Mouse (Mus musculus): ENCODE data around the gene Sugct. TPM values are rescaled to one million over a fixed set of nuclear protein-coding genes. Genes with fewer than 3 reads are reported as not detected.
"Not testable (repeated sequence)": the region's sequence is repeated elsewhere in the genome, so short reads cannot be mapped to it uniquely, and the experiment has no call there.

The Sugct gene
- total RNA-seq, 2 experiments from 2014 or later, result 1.1 to 1.7 TPM

DNA sequence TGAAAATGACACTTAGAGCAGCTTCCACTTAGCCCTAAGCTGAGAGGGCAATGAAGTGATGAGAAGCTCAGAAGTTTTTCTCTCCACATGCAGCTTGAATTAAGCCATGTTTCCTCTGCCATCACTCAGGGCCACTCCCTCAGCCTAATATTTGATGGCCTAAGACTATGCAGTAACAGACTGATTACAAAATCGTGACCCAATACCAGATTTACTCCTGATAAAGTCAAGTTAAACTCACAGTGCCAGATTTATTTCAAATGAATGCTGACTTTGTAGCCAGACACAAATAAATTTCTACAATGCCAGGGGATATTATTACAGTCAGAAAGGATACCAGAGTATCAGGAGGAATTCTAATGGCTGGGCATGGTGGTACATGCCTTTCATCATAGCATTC is 89.1 kb downstream of the Sugct start:
- DNase-seq (ENCODE audit: low spot score in 2 of 2), result no peak

DNA sequence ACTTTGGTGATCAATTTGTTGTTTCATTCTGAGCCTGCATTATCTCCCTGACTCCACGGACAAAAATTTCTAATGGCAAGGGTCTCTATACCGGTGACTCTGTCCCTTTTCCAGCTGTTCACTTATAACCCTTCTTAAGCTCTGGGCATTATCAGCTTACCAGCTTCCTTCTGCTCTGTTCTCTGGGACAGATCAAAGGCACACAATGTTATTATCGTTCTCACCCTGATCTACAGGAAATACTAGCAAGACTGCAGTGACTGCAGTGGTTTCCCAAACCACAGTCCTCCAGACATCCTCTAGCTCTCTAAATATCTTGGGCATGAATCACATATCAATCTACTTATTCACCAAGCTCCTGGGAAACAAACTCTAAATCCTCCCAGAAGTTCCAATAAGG is 90.7 kb downstream of the Sugct start:
- DNase-seq (ENCODE audit: low spot score in 2 of 2), result no peak

DNA sequence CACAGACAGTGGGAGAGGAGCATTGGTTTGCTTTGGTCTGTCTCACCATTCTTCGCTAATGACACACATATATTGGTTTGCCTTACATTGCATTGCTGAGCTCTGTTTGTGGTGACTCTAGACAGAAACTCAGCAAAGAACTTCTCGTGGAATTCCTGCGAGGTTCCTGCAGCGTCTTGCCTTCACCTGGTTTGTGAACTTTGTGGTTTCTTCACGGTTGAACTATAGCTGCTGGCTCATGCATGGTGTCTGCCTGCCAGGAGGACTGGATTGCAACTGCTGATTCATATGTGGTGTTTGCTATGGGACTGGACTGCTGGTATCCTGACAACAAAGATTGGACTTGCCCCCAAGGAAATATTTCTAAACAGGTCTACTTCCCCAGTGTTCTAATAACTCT is 91.6 kb downstream of the Sugct start:
- no peak for DNase-seq (ENCODE audit: low spot score in 2 of 2)

DNA sequence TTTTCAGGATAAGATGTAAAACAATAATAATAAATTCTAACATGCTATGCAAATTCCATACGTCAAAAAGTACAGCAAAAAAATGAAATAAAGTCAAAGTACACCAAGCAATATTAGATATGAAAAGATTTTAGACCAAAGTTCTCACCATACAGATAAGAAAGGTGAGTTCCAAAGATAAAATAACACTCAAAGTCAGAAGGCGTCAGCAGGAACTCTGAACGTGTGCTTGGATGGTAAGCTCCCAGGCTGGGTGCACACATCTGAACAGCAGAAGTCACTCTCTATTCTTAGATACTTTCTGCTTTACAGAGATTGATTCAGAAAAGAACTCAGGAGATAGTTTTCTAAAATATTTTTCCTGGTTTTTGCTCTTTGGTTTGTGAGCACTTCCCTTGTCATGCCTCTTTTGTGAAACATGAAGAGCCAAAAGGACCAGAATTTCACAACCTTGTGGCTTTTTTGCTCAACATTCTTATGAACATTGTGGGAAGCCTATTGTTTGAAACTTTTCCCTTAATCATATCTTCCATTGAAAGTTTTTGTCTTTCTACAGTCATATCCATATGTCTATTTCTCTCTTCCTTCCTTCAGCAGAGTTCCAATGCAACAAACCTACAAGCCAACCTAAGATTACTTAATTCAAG is 110.0 kb downstream of the Sugct start:
- no peak for DNase-seq (ENCODE audit: low spot score in 2 of 2)

DNA sequence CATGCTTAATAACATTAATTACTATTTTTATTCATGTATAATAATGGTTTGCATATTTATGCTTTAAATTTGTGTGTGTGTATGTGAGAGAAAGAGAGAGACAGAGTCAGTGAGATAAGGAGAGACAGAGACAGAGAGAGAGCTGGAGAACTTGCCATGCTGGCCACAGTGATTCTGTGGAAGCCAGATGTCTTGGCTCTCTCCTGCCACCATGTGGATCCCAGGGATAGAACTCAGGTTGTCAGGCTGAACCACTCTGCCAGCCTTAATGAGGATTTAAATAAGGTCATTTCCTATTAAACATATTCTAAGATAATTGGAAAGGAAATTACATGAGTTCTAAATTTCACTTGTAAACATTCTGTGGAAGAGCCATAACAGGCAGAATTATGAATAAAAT is 110.5 kb downstream of the Sugct start:
- no peak for DNase-seq (ENCODE audit: low spot score in 2 of 2)

DNA sequence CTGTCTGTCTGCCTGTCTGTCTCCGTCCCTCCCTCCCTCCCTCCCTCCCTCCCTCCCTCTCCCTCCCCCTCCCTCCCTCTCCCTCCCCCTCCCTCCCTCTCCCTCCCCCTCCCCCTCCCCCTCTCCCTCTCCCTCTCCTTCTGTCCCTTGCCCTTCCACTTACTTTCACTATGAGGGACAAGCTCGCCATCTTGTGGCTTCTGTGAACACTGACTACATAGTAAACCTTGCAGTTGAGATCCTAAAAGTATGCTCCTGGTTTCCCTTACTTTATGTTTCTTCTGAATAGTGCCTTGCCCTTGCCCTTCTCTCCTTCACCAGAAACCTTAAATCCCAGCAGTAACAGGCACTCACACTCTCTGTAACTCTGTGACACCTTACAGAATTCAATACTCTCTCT is 113.7 kb downstream of the Sugct start:
- no peak for DNase-seq (ENCODE audit: low spot score in 2 of 2)

DNA sequence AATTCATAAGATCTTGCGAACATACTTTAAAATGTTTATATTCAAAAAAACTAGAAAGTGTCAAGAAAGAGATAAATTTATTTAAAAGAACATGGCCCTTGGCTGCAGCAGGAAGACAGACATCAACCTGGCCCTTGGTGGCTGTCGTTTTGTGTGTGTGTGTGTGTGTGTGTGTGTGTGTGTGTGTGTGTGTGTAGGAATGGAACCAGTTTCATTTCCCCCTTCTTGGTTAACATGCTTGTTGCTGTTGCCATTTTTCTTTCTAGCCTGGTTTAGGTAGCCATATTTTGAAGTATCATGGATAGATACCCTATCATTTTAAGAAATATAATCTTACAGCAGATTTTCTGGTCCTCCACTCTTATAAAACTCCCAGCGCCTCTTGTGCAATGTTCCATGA is 136.0 kb downstream of the Sugct start:
- no peak for DNase-seq (ENCODE audit: low spot score in 2 of 2)

DNA sequence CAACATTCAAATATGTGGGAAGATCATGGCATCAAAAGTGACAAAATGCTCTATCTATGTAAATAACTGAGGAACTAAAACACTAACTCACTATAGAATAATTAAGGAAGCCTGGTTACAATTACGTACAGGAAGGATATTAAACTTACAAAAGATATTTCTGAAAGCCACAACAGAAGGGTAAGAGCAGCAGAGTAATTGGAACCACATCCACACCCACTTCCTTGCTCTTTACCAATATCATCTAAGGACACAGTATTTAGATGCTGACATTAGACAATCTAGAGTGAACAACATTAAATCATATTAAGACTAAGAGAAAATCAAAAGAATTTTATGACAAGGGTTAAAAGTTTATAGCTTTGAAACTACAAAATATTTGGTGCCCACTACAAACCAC is 159.0 kb downstream of the Sugct start:
- no peak for DNase-seq (ENCODE audit: low spot score in 2 of 2)

DNA sequence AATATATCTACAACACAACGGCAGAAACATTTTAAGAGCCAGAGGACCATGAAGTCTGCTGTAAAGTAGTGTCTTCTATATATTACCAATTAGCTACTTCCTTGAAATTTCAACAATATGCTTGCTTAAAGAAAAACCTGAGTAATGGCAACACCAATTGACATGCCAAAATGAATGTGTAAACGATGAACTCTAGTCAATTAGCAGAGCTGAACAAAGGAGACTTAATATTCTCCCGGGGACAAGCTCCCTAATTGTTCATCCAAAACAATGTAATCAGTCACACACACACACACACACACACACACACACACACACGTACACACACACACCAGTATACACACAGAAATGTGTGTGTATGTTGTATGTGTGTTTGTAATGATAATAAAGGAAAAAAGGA is 160.5 kb downstream of the Sugct start:
- no peak for DNase-seq (ENCODE audit: low spot score in 2 of 2)

DNA sequence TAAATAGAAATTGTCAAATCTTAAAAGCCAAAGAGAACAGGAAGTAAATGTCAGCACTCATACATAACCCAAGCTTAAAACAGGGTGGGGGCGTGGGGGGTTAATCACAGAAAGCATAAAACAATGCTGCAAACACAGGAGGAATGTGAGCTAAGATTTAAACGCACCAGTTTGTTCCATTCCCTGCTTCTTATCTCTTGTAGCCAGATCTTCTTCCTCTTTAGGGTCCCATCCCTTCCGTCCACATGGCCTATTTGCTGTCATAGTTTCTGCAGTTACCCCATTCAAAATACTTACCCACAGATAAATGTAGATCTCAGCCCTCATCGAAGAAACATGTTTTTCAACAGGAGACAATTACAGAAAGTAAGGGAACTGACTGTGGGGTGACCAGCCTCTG is 160.9 kb downstream of the Sugct start:
- no peak for DNase-seq (ENCODE audit: low spot score in 2 of 2)

DNA sequence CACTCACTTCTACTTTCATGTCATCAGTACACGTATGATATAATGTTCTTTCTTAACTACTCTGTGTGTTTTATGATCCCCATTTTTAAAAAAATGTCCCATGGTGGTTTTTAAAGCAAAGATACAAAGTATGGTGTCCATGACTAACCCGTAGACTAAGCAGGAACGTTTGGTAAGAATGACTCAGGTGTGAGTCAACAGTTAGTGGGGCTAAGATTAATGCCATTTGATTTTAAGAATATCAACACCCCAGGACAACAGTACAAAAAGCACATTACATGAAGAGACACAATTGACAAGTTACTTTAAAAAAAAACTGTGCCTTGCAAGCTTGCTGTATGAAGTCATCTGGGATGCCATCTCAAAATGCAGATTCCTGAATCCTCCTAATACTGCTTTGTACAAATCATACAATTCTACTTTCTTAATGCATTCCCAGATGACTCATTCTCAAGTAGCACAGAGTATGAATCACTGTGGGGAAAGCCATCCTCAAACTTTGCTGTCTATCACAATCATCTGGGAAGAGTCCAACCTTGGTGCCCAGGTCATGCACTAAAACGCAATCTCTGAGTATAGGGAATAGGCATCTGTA is 184.1 kb downstream of the Sugct start:
- no peak for DNase-seq (ENCODE audit: low spot score in 2 of 2)

DNA sequence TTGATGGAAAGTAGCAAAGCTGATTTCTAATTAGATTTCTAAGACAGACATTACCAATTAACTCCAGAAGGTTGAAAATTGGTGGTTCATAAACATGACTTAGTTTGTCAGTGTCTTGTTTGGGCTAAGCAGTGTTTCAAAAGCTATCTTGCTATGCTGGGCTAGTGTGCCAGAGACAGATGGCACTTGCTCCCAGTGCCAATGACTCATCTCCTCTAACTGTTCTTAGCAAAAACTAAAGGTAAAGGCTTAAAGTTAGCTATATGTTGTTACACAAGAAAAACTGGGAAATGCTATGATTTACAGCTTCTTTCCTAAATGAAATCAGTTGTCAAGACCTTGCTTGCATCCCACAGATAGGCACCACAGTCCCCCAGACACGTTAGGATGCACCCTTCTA is 200.4 kb downstream of the Sugct start:
- no peak for DNase-seq (ENCODE audit: low spot score in 2 of 2)

DNA sequence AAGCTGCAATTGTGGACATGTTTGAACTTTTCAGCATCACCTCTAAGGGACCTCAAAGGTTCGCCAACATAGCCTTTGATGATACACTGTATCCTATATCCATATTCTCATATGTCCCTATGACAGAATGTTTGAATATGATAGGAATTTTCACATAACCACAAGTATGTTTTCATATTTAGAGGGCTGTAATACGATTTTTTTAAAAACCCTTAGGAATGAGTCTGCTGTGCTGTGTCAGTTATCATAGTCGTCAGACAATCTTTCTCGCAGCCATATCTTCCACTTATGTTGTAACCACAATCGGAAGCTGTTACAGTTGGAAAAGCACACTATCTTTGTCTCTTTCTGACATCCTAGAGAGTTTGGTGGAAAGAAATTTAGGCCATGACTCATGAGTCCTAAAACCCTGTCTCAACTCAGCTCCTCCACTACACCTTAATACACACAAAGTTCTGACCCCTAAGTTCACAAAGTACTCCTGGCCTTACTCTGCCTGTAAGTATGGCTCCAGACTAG is 201.2 kb downstream of the Sugct start:
- no peak for DNase-seq (ENCODE audit: low spot score in 2 of 2)

DNA sequence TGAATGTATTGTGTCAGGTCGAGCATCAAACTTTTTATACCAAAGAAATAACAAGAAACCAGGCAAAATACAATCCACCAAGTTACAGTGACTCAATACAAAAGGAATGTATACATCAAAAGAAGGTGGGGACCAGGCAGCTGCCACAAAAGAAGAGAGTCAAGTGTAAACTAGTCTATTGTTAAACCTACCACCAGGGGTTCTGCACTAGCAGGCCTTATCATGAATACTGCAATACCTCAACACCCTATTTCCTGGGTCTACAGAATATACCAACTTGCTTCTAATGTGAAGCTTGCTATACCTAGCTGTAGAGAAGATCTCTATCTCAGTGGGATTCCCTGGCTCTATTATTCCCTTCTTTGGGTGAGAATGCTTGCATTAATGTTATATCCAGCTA is 237.4 kb downstream of the Sugct start:
- not testable (repeated sequence) for DNase-seq (ENCODE audit: low spot score in 2 of 2)

DNA sequence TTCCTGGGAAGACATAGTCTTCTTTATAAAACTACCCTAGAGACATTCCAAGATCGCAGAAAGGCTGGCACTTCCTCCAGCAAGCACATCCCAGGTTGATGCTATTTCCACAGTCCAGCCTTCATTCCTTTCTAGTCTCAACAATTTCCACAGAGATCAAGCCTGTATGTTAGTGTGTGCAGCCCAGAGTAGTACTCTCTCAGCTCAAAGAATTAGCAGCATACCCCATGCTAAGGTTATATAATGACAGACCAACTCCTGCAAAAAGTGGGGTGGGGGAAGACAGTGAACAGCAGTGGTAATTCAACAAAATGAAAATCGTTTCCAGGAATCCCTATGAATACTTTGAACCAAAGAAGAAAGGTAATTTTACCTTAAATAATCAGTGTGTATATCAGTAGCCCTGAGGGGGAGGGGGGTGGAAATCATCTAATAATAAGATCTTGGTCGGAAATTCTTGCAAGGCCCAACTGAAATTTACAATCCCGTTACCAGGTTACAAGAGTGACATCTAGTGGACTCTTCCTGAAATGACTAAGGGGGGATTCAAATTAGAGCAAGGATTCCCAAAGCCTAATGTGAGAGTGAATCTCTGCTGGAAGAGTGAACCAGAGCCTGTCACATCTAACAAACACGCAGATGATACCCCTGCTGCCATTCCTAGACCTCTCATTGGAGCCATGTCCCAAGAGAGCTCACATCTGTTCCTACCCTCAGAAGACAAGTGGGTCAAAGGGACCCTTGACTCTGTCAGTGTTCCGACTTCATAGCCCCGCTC is 263.0 kb downstream of the Sugct start:
- no peak for DNase-seq (ENCODE audit: low spot score in 2 of 2)

DNA sequence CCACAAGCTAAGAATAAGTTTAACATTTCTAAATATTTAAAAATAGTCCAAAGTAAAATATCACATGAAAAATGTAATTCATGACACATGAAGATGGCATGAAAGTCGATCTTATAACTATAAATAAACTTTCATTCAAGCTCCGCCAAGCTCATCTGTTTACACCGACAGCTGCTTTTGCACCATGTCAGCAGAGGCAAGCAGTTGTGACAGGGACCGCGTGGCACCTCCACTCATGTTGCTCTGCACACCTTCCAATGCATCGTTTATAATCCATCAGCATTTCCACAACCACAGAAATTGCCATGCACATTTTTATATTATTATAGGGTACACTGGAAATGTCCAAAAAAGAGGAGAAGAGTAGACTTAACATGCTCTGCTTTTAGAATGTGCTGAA is 273.5 kb downstream of the Sugct start:
- DNase-seq (ENCODE audit: low spot score in 2 of 2), result no peak

DNA sequence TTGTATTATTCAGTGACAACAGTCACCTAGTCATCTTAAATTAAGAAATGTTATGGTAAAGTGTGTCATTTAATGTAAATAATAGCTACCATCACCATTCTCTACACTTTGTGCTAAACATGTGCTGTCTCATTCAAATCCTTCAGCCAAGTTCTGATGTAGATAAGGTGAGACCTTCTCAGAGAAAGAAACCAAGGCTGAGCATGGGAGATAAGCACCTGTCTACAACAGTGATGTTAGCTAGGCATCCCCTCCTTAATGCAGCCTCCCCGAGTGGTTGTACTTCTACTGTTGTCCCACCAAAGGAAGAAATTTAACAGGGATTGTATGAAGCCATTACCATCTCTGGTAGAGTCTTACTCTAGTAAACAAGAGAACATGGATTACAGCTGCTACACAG is 274.8 kb downstream of the Sugct start:
- no peak for DNase-seq (ENCODE audit: low spot score in 2 of 2)

DNA sequence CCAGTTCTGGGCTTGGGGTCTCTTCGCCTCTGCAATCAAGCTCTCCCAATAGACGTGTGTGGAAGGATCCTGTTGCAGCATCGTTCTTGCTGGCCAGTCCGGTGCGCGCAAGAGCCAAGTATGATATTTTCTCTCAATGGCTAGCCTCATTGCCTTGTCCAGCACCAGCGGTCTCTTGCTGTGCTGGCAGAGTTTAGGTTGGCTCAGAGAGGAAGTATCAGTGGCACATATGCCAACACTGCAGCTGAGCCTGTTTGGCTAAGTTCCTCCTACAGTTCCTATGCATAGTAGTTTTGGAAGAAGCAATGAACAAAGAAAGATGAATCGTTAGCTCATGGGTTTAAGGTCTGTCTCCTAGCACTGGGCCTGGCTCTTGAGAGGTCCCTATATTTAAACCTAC is 352.5 kb downstream of the Sugct start:
- no peak for DNase-seq (ENCODE audit: low spot score in 2 of 2)

DNA sequence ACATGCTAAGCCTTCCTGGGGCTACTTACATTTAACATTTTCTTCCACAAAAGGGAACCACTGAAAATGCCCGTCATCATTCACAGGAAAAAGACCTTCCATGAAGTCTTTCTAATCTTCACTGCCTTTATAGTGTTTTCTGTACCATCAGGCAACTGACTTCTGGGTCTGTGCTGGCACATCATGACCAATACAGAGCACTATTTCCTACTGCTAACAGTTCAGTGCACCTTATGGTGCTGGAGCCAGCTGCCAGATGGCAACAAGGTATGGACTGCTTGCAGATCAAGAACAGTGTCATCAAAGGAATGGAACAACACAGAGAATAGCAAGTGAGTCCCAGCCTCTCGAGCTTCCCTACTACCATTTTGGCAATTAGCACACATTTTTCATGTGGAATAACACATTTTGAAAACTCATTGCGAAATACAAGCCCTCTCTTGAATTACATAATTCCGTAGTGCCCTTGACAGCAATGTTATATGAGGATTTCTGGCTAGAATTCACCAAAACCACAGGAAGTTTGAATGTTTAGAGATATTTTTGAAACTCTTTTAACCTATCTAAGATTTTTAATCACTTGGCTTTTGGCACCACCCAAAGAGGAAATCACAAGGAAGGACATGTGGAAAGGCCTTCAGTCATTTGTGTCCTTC is 359.3 kb downstream of the Sugct start:
- no peak for DNase-seq (ENCODE audit: low spot score in 2 of 2)

DNA sequence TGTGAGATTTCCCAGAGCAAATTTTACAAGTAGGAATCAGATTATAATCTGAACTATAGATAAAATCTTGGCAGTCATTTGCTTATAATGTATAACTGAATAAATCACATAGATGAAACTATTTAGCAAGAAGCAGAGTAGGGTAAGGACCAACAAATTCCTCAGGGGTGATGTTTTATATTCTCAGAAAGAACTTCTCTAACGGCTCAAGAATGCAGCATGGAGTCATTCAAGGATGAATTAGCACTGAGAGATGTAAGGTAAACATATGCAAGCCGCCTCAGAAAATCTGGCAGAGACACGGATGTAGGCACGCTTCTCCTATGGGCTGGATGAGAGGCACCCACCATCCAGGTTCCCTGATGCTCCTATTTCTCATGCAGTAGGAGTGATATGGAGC is 368.5 kb downstream of the Sugct start:
- no peak for DNase-seq (ENCODE audit: low spot score in 2 of 2)

DNA sequence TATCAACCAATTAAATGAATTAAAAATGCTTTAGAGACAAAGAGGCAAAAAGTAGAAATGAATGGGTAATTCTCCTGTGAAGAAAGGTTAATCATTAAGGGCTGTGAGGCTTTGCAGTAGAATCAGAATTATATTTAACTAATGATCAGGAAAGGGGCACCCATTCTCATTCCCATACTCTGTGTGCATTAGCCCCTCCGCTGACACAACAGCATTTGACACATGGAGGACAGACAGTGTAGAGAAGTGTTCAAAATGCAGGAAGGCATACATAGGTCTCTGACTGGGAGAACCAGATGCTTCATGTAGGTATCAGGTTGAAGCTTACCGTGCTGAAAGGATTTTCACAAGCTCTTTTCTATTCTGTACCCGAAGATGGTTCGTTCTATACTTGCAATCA is 393.8 kb downstream of the Sugct start:
- no peak for DNase-seq (ENCODE audit: low spot score in 2 of 2)

DNA sequence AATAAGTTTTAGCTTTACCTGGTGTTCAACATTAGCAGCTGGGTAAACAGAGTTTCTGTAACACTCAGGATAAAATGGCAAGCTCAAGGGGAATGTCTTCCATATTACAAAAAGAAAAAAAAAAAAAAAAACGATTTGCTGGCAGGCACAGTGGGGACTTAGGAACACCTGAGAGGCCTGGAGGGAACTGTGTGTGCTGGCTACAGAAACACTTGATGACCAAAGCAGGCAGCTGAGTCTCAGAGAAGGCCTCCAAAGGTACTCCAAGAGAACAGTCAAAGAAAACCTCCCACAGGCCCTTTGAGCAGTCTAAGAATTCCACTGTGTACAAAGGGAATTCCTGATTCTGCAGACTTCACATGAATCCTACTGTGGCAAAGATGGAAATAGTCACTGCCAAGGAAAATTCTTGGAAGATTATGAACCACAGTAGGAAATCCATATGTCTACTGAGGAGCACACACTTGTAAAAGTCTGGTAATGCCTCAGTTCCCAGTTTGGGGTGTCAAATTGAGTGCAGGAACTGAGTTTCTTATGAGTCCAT is 397.8 kb downstream of the Sugct start:
- no peak for DNase-seq (ENCODE audit: low spot score in 2 of 2)

All from gastrocnemius, postnatal 4 days (tissue).